Comparison of ENCODE assay signal across 10 mouse cellular contexts in the genomic region with DNA sequence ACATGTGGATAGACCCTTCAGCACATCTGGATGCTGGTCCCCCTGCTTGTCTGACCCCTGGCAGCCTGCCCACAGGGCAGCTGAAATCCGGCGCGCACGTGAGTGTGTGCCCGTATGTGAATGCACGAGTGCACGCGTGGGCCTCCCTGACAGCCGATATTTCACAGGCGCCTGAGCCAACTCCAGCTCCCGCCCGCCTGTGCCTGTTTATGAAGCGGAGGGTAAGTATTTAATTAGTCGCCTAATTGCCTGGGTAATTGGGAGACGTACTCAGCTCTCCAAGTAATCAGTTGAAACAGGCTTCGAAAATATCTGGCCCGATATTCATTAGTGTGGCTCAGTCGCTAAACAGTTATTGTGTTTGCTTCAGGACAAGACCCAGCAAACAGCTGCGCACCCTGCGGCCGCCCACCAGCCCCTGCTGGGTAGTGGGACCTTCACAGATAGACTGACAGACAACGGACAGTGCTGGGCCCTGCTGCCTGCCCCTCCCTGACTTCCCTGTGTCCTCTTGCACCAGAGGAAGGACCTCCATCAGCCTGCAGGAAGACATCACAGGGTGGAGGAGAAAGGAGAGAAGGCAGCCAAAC.
DNase-seq lines count a peak whose midpoint lies in the region; ATAC-seq lines count a peak whose summit lies in the region.
"Had no signal": no experiment of that assay in that cellular context is flagged by ENCODE, and none has a peak within 500 bp of the region (broad histone marks: within the 10 kb centered on the region; RNA-seq: fewer than 3 reads in every experiment).

No protein-coding gene starts in this region.

- DNase-seq in cerebellum, postnatal 10 days = peak; percentile 63 to 64
- no peak for DNase-seq in cerebellum, adult 18-20 months
- peak; percentile 3 to 10 for DNase-seq in right cerebral cortex, adult 2 months (ENCODE audit: low spot score in 2 of 2)
- DNase-seq in right cerebral cortex, adult 18-20 months = no peak
- DNase-seq in layer of hippocampus, postnatal 14 days (ENCODE audit: low spot score in 2 of 2) = peak; percentile 36 to 74
- DNase-seq in telencephalon, adult 2 months (ENCODE audit: low read depth, low spot score) = peak; percentile 2
- DNase-seq in urinary bladder, postnatal 14 days (ENCODE audit: low spot score) = no peak
- DNase-seq: heart, postnatal 4 days; thymus, adult 2 months had no signal

- no peak for ATAC-seq in megakaryocyte progenitor cell, adult 5-6 weeks (replicated peaks; ENCODE audit: poor library complexity)

Comparison
In these comparisons a context has a peak if more than half of its experiments do, and no peak if none do; other contexts are left out.
1. DNase-seq: peak in cerebellum, postnatal 10 days (2 of 2), right cerebral cortex, adult 2 months (2 of 2), layer of hippocampus, postnatal 14 days (2 of 2) and telencephalon, adult 2 months (single experiment); none in cerebellum, adult 18-20 months (0 of 2), right cerebral cortex, adult 18-20 months (single experiment) and urinary bladder, postnatal 14 days (single experiment).